Mouse (Mus musculus): Measurements from ENCODE around the gene Osbp2.

DNA sequence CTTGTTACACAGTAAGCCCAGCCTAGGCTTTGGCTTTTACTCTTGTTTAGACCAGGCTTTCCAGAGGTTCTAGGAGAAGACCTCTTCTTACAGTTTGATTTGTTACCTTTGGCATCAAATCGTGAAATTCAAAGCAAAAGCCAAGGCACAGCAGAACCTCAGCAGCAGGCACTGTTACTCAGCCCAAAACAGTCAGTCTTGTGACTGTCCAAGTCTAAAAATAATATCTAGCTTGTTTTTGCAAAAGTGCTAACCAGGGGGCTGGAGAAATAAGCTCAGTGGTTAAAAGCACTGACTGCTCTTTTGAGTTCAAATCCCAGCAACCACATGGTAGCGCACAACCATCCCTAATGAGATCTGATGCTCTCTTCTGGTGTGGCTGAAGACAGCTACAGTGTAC lies 176.8 kb downstream of the Osbp2 start:
- TF ChIP-seq CTCF (IDR thresholded peaks at IDR 0.05; ENCODE audit: extremely low read depth, insufficient read length, insufficient replicate concordance, low read depth, low read length) (no peak), POLR2A (IDR thresholded peaks at IDR 0.05; ENCODE audit: low read depth, low read length) (no peak)

Data from small intestine, adult 2 months (tissue).